In the genomic region with DNA sequence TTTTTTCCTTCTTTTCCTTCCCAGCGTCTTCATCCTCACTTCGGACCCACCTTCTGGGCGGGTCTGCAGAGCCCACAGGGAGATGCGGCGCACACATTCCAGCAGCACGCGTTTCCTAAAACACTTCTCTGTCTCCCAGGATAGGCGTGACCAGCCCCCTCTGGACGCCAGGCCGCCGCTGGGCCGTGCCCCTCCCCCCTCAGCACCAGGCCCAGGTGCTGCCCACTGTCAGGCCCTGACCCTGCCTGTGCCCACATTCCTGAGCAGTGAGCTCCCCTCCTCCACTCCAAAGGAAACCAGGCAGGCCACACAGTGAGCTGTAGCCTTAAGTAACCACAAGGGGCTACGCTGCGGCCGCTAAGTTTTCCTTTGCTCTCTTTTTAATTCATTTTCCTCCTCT, we compare ENCODE assay signal across 10 mouse cellular contexts. TPM values are rescaled to one million over a fixed set of nuclear protein-coding genes. Genes with fewer than 3 reads are reported as not detected.
DNase-seq lines count a peak whose midpoint lies in the region; ATAC-seq and TF ChIP-seq lines count a peak whose summit lies in the region.
"Had no signal": no experiment of that assay in that cellular context is flagged by ENCODE, and none has a peak within 500 bp of the region (broad histone marks: within the 10 kb centered on the region; RNA-seq: fewer than 3 reads in every experiment).

No protein-coding gene starts in this region.

- TF ChIP-seq CTCF in heart, postnatal 0 days (IDR thresholded peaks at IDR 0.05; ENCODE audit: low read depth): peak; percentile 31

- peak; percentile 72 for ATAC-seq in heart, postnatal 0 days (ENCODE audit: insufficient read depth, low read depth)
- peak; percentile 79 for ATAC-seq in limb, embryonic 11.5 days (ENCODE audit: insufficient number of reproducible peaks, low FRiP score, low TSS enrichment, low read depth)
- ATAC-seq in neural tube, embryonic 14.5 days (ENCODE audit: low read depth): no peak; the same call in 1 of the 2 replicates

- peaks cover 7% of the 10 kb centered on the region; the same call in 1 of the 2 replicates for H3K36me3 ChIP-seq in heart, embryonic 10.5 days
- H3K36me3 ChIP-seq in heart, postnatal 0 days (replicated peaks; ENCODE audit: control insufficient read depth, insufficient read depth, low read length): no peaks in the 10 kb centered on the region
- H3K36me3 ChIP-seq in limb, embryonic 11.5 days (ENCODE audit: control insufficient read depth, insufficient read depth, low read length): no peaks in the 10 kb centered on the region
- H3K36me3 ChIP-seq in neural tube, embryonic 14.5 days (ENCODE audit: control insufficient read depth, insufficient read depth, low read length): no peaks in the 10 kb centered on the region

- H3K27ac ChIP-seq in heart, embryonic 10.5 days: peak overlapping the region; percentile 77
- H3K27ac ChIP-seq in heart, postnatal 0 days (ENCODE audit: low read depth): peak overlapping the region; percentile 82
- peak overlapping the region; percentile 68 for H3K27ac ChIP-seq in limb, embryonic 11.5 days (replicated peaks; ENCODE audit: low read depth, low read length)
- no peak overlapping the region for H3K27ac ChIP-seq in neural tube, embryonic 14.5 days (ENCODE audit: low read depth, low read length)

- no peaks in the 10 kb centered on the region for H3K9me3 ChIP-seq in heart, embryonic 10.5 days
- no peaks in the 10 kb centered on the region for H3K9me3 ChIP-seq in heart, postnatal 0 days (replicated peaks; ENCODE audit: control insufficient read depth, low read length)
- H3K9me3 ChIP-seq in limb, embryonic 11.5 days (ENCODE audit: control insufficient read depth, low read length): no peaks in the 10 kb centered on the region
- no peaks in the 10 kb centered on the region for H3K9me3 ChIP-seq in neural tube, embryonic 14.5 days (ENCODE audit: control insufficient read depth, low read length)
- H3K9me3 ChIP-seq: G1E had no signal

- H3K27me3 ChIP-seq in heart, embryonic 10.5 days (ENCODE audit: insufficient read depth, poor library complexity, severe bottlenecking): no peaks in the 10 kb centered on the region
- no peaks in the 10 kb centered on the region for H3K27me3 ChIP-seq in heart, postnatal 0 days (ENCODE audit: control insufficient read depth, insufficient read depth, low read length)
- H3K27me3 ChIP-seq in limb, embryonic 11.5 days (ENCODE audit: control insufficient read depth, insufficient read depth, low read length): no peaks in the 10 kb centered on the region
- H3K27me3 ChIP-seq in neural tube, embryonic 14.5 days (ENCODE audit: control insufficient read depth, insufficient read depth, low read length): no peaks in the 10 kb centered on the region

- H3K9ac ChIP-seq in heart, postnatal 0 days (replicated peaks; ENCODE audit: low read depth, low read length): no peak overlapping the region
- peak overlapping the region; percentile 40; the same call in 1 of the 2 replicates for H3K9ac ChIP-seq in limb, embryonic 11.5 days (ENCODE audit: low read length)
- H3K9ac ChIP-seq in neural tube, embryonic 14.5 days (replicated peaks; ENCODE audit: low read depth, low read length): 0 out of 2 replicates have a peak overlapping the region, but pooled peaks have one; percentile 16

- H3K4me1 ChIP-seq in heart, embryonic 10.5 days: peaks cover 89% of the 10 kb centered on the region
- peaks cover 52% of the 10 kb centered on the region for H3K4me1 ChIP-seq in heart, postnatal 0 days (ENCODE audit: control insufficient read depth, insufficient read depth)
- peaks cover 56% of the 10 kb centered on the region for H3K4me1 ChIP-seq in limb, embryonic 11.5 days (ENCODE audit: control insufficient read depth, insufficient read depth, low read length)
- H3K4me1 ChIP-seq in neural tube, embryonic 14.5 days (ENCODE audit: control insufficient read depth, insufficient read depth, low read length): peaks cover 3% of the 10 kb centered on the region; the same call in 1 of the 2 replicates

- no peak for DNase-seq in heart, embryonic 10.5 days (ENCODE audit: low spot score)
- DNase-seq in heart, adult 8-10 months (ENCODE audit: low spot score): no peak
- peak; percentile 60 for DNase-seq in heart, postnatal 0 days (ENCODE audit: low spot score)
- peak; percentile 75 for DNase-seq in limb, embryonic 11.5 days (ENCODE audit: low spot score)
- DNase-seq in cerebellum, adult 9-11 months: no peak
- no peak for DNase-seq in thymus, postnatal 36 days
- DNase-seq in left cerebral cortex, adult 18-20 months (ENCODE audit: low spot score in 2 of 2): no peak

- H3K4me2 ChIP-seq in heart, postnatal 0 days (ENCODE audit: low read depth, low read length): peak overlapping the region; percentile 38
- H3K4me2 ChIP-seq in limb, embryonic 11.5 days (ENCODE audit: low read depth, severe bottlenecking): peak overlapping the region; percentile 45; the same call in 1 of the 2 replicates
- no peak overlapping the region for H3K4me2 ChIP-seq in neural tube, embryonic 14.5 days (ENCODE audit: low read depth, low read length)

- peak overlapping the region; percentile 41 for H3K4me3 ChIP-seq in heart, embryonic 10.5 days
- H3K4me3 ChIP-seq in heart, postnatal 0 days (ENCODE audit: low read depth, low read length): no peak overlapping the region
- 0 out of 2 replicates have a peak overlapping the region, but pooled peaks have one; percentile 14 for H3K4me3 ChIP-seq in limb, embryonic 11.5 days (ENCODE audit: low read depth, low read length)
- H3K4me3 ChIP-seq in neural tube, embryonic 14.5 days (ENCODE audit: low read depth, low read length): no peak overlapping the region

- no peak for TF ChIP-seq EP300 in heart, postnatal 0 days (IDR thresholded peaks at IDR 0.05; ENCODE audit: low read depth)

- 5% methylated on average over 15 of the region's 15 CpGs for WGBS in heart, embryonic 10.5 days
- 13% methylated on average over 15 of the region's 15 CpGs for WGBS in heart, postnatal 0 days
- 6% methylated on average over 15 of the region's 15 CpGs for whole genome bisulfite sequencing in limb, embryonic 11.5 days
- WGBS in neural tube, embryonic 14.5 days: 10% methylated on average over 15 of the region's 15 CpGs

RNA-seq across cellular contexts. Expression of a gene that starts 17.5 kb away (rescaled TPM):
- polyA plus RNA-seq in heart, embryonic 10.5 days (2016; fragmentation: Nextera tagmentation; extraction: Ambion mirVana): 30.3 and 31.9 TPM in 2 replicates
- total RNA-seq in heart, adult 8-10 months (2022): 10 to 100 TPM; 31.2 to 43.4 (median 34.1) TPM
- total RNA-seq in heart, postnatal 0 days (2014; rRNA removed; ENCODE audit: low replicate concordance): 66.6 and 68.8 TPM in 2 replicates
- 19.3 and 19.9 TPM in 2 replicates for polyA plus RNA-seq in heart, postnatal 0 days (2015; fragmentation: Nextera tagmentation; extraction: Ambion mirVana)
- polyA plus RNA-seq in limb, embryonic 11.5 days (2014; fragmentation: Nextera tagmentation; extraction: Ambion mirVana): 13.5 and 17.7 TPM in 2 replicates
- 8.5 and 11.1 TPM in 2 replicates for polyA plus RNA-seq in neural tube, embryonic 14.5 days (2014; fragmentation: Nextera tagmentation; extraction: Ambion mirVana)
- total RNA-seq in left cerebral cortex, adult 18-20 months (2021): 10 to 100 TPM; 22.2 to 25.7 TPM

RNA-seq across cellular contexts. Expression of a gene that starts 35.3 kb away (rescaled TPM):
- polyA plus RNA-seq in heart, embryonic 10.5 days (2016; fragmentation: Nextera tagmentation; extraction: Ambion mirVana): 1,223 and 1,345 TPM in 2 replicates
- total RNA-seq in heart, adult 8-10 months (2022): 100 to 1,000 TPM; 591 to 710 (median 629) TPM
- total RNA-seq in heart, postnatal 0 days (2014; rRNA removed; ENCODE audit: low replicate concordance): 2,397 and 2,522 TPM in 2 replicates
- polyA plus RNA-seq in heart, postnatal 0 days (2015; fragmentation: Nextera tagmentation; extraction: Ambion mirVana): 877 and 933 TPM in 2 replicates
- 1,447 and 1,526 TPM in 2 replicates for polyA plus RNA-seq in limb, embryonic 11.5 days (2014; fragmentation: Nextera tagmentation; extraction: Ambion mirVana)
- polyA plus RNA-seq in neural tube, embryonic 14.5 days (2014; fragmentation: Nextera tagmentation; extraction: Ambion mirVana): 903 and 934 TPM in 2 replicates
- 100 to 1,000 TPM; 185 to 199 TPM for total RNA-seq in left cerebral cortex, adult 18-20 months (2021)

RNA-seq across cellular contexts. Expression of a gene that starts 39.4 kb away (rescaled TPM):
- 18.7 and 19.0 TPM in 2 replicates for polyA plus RNA-seq in heart, embryonic 10.5 days (2016; fragmentation: Nextera tagmentation; extraction: Ambion mirVana)
- 10 to 100 TPM; 17.9 to 21.4 (median 19.6) TPM for total RNA-seq in heart, adult 8-10 months (2022)
- total RNA-seq in heart, postnatal 0 days (2014; rRNA removed; ENCODE audit: low replicate concordance): 13.8 and 29.0 TPM in 2 replicates
- 14.5 and 15.4 TPM in 2 replicates for polyA plus RNA-seq in heart, postnatal 0 days (2015; fragmentation: Nextera tagmentation; extraction: Ambion mirVana)
- 19.2 and 19.7 TPM in 2 replicates for polyA plus RNA-seq in limb, embryonic 11.5 days (2014; fragmentation: Nextera tagmentation; extraction: Ambion mirVana)
- 26.0 and 32.6 TPM in 2 replicates for polyA plus RNA-seq in neural tube, embryonic 14.5 days (2014; fragmentation: Nextera tagmentation; extraction: Ambion mirVana)
- total RNA-seq in left cerebral cortex, adult 18-20 months (2021): 10 to 100 TPM; 37.1 to 37.8 TPM

RNA-seq across cellular contexts. Expression of a gene that starts 41.1 kb away (rescaled TPM):
- 47.8 and 49.8 TPM in 2 replicates for polyA plus RNA-seq in heart, embryonic 10.5 days (2016; fragmentation: Nextera tagmentation; extraction: Ambion mirVana)
- total RNA-seq in heart, adult 8-10 months (2022): 10 to 100 TPM; 35.7 to 41.6 (median 39.3) TPM
- total RNA-seq in heart, postnatal 0 days (2014; rRNA removed; ENCODE audit: low replicate concordance): 38.3 and 42.8 TPM in 2 replicates
- polyA plus RNA-seq in heart, postnatal 0 days (2015; fragmentation: Nextera tagmentation; extraction: Ambion mirVana): 12.9 and 13.6 TPM in 2 replicates
- polyA plus RNA-seq in limb, embryonic 11.5 days (2014; fragmentation: Nextera tagmentation; extraction: Ambion mirVana): 39.6 and 44.5 TPM in 2 replicates
- polyA plus RNA-seq in neural tube, embryonic 14.5 days (2014; fragmentation: Nextera tagmentation; extraction: Ambion mirVana): 41.9 and 45.2 TPM in 2 replicates
- 10 to 100 TPM; 62.0 to 66.4 TPM for total RNA-seq in left cerebral cortex, adult 18-20 months (2021)

RNA-seq across cellular contexts. Expression of a gene that starts 57.9 kb away (rescaled TPM):
- 0.48 and 1.4 TPM in 2 replicates for polyA plus RNA-seq in heart, embryonic 10.5 days (2016; fragmentation: Nextera tagmentation; extraction: Ambion mirVana)
- not detected for total RNA-seq in heart, adult 8-10 months (2022)
- total RNA-seq in heart, postnatal 0 days (2014; rRNA removed; ENCODE audit: low replicate concordance): not detected in 2 replicates
- polyA plus RNA-seq in heart, postnatal 0 days (2015; fragmentation: Nextera tagmentation; extraction: Ambion mirVana): not detected in 2 replicates
- polyA plus RNA-seq in limb, embryonic 11.5 days (2014; fragmentation: Nextera tagmentation; extraction: Ambion mirVana): not detected in 2 replicates
- polyA plus RNA-seq in neural tube, embryonic 14.5 days (2014; fragmentation: Nextera tagmentation; extraction: Ambion mirVana): 0.58 TPM in 1 of 2 replicates, not detected in the other
- not detected for total RNA-seq in left cerebral cortex, adult 18-20 months (2021)
- total RNA-seq: G1E; heart, postnatal 36 days had no signal

Comparison
In these comparisons a context has a peak if more than half of its experiments do, and no peak if none do; other contexts are left out.
1. DNase-seq: peak in heart, postnatal 0 days (single experiment) and limb, embryonic 11.5 days (single experiment); none in heart, embryonic 10.5 days (single experiment), heart, adult 8-10 months (single experiment), cerebellum, adult 9-11 months (single experiment), thymus, postnatal 36 days (0 of 2) and left cerebral cortex, adult 18-20 months (0 of 2).
2. H3K4me3 ChIP-seq: peak in heart, embryonic 10.5 days (single experiment) and limb, embryonic 11.5 days (single experiment); none in heart, postnatal 0 days (single experiment) and neural tube, embryonic 14.5 days (single experiment).